Mouse (Mus musculus) Muller cell, postnatal 12 days (primary cell): ENCODE results near the gene Ano9.
A peak's percentile ranks its signal among the peaks of the same experiment; 100 is the strongest.

Source experiments
- DNase-seq: peaks from one replicate; pipeline ENCODE4 v3.0.0-alpha.2; 2015; ENCODE audit errors: inconsistent ontology term

Ano9 gene

DNA sequence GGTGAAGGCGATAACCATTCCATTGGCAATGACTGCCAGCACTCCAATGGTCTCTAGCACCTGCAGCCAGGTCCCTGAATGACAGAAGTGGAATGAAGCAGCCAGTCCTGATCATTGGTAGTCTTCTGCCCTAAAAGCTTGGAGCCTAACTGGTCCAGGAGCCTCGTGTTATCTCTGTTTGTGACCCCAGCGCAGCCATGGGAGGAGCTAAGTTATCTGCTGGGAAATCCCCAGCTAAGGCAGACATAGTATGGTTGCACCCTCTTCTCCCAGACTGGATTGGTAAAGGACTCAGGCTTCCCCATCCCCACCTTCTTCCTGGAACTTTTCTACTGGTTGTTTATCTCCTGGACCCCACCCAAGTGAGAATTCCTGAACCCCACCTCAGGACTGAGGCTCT, 14.4 kb downstream of the Ano9 start:
- no peak for DNase-seq

DNA sequence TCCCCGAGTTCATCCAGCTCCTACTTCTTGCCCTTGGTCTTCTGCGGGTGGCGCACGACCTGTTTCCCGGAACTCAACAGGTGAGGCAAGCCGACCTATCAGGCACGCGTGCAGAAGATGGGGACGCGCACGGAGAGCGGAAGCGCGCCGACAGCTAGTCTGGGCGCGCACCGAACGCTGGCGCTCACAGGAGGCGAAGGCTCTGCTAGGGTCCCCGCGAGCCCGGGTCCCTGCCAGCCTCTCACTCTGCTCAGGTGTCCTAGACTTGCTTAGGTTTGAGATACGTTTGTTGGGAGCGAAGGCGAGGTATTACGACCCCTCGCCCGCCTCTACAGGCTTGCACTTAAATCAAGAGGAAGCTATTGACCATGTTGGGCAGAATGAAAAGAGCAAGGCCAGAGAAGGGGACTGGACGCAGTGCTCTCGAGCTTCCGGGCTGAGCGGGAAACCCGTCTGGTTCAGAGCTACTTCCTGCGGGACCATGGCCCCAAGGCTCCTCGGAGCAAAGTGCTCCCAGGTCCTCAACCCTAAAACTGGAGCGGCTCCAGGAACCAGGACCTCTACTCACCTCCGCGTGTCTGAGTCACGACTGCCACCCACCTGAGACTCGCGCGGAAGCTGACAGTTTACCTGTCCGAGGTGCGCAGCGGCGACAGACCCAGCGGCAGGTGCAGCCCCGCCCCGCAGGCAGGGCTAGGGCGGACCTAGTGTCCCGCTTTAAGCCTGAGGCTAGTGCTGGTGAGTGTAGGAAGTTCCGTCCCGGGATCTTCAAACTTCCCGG, 17.5 kb downstream of the Ano9 start, which contains the start of gene Sigirr:
TSS of gene Sigirr (minus strand) at position 662 of the 781 bp plus-strand sequence.
- peak; percentile 36 for DNase-seq

DNA sequence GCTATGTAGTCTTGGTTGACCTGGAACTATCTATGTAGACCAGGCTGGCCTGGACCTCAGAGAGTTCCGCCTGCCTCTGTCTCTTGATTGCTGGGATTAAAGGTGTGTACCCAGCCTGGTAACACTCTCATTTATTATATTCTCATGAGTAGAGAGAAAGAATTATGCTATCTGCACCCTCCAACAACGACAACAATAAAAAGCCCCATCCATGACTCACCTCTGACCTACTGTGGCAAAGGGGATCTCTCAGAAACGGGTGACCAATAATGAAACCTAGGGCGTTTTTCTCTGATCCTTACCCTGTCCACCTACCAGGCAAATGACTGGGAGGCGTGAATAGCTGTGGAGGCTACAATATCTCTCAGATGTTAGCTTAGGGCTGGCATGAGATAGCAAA, 20.4 kb downstream of the Ano9 start:
- no peak for DNase-seq

DNA sequence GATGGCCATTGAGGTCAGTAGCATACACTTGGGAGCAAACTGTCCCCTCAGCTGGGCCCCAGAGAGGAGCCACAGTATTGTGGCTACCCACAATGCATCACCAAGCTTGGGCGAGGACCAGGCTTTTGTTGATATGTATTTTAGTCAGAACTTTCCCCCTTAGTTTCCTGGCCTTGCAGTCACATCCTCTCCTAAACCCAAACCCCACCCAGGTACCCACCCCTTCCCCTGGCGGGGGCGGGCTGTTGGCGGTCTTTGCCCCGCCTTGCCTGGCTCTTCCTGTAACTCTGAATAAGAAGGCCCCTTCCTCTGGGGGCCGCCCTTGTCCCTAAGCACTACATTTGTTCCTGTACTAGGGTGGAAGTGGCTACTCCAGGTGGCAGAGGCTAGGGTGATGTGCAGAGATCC, 21.0 kb downstream of the Ano9 start:
- no peak for DNase-seq

DNA sequence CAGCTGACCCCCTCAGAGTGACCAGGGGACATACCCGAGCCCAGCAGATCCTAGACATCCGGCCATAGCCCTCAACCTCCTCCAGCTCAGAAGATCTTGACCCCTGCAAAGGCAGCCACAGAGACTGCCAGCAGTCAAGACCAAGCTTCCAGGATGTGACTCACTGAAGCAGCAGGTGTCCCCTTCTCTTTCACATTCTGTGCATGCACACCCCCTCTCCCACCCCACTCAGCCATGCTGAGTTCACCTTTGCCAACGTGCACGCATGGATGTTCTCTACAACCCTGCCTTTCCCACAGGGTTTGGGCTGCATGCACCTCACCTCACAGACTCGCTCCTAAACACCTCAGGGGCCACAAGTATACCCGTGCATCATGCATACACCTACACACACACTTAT, 21.6 kb downstream of the Ano9 start:
- DNase-seq, result no peak

DNA sequence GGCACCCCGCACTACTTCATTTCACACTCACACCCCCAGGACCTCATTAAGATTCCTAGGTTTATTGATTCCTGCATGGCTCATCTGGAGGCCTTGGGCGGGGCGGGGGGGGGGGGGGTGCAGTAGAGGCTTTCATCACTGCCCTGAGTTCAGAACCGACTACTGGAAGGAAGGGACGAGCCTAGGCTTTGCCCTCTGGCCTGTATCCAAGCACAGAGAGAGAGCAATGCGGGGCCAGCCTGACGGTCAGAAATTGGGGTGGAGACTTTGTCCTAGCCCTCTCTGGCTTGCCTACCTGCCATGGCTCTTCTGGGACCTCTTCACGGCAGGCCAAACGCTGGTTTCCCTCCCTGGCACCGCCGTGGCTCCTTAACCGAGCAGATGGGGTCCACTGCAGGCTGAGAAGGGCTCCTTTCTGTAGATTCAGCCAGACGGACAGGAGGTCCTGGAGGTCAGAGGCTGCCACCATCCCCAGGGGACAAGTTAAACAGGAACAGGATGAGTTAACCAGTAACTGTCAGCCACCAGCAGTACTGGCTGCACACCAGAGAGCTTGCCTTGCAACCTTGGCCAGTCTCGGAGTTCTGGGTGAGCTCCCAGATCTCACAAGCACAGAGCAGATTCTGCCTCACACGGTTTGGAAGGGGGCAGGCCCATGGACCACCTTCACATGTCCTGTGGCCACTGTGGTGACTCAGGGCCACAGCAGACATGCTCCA, 23.0 kb downstream of the Ano9 start:
- no peak for DNase-seq

DNA sequence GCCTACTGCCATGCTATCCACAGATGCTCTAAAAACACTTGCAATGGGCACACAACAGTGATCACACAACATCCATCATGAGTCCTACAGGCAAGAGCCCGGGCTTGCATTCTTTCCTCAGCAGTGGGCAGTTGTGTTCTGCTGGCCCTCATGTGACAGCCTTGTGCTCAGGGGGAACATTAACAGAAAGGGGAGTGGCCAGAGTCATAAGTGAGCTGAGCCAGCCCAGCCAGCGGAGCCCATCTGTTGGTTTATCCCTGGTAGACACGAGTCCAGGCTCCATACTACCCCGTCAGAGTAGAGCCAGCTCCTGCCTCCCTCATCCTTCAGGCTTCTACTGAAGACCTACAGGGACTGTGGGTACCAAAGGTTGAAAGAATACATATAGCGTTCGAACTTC, 23.7 kb downstream of the Ano9 start:
- no peak for DNase-seq

DNA sequence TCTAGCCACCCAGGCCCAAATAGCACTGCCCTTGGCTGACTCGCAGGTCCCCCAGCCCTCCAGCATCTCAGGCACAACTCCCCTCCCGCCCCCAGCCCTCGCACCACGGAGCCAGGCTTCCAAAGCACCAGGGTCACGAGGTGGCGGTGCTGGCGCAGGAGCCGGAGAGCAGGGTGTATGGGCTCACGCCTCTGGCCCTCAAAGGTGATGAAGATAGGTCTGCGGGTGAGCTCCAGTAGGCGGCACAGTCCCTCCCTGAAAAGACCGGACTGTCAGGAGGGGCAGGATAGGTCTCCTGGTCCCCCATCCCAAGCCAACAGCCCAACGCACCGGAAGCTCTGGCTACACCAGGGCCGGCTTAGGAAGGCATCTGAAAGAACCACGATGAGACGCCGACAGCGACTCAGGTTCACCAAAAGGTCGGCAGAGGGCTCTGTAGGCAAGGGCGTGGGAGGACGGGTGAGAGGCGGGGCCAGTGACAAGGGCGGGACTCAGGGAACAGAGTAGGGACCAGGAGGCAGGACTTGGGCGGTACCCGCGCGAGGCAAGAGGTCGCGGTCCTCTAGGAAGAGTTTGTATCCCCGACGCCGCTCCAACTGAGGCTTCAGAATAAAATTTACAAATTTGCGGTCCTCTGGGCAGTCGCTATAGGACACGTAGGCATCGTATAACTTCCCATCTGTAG, 25.4 kb downstream of the Ano9 start:
- peak; percentile 85 for DNase-seq

DNA sequence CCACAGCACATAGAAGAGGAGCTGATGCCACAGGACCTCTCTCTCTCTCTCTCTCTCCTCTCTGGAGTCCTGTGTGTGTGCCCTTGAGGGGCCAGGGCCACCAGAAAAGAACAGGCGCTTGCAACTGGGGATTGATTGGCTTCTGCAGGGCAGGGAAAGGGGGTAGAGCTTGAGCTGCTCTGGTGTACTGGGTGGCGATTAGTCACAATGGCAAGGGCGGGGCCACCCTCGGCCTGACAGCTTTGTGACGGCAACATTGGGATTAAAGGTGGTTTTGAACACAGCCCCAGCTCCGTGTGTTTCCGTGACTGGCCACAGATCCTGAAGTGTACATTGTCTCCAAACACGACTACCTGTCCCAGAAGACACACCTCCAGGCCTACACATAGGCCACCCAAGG, 27.4 kb downstream of the Ano9 start:
- no peak for DNase-seq

DNA sequence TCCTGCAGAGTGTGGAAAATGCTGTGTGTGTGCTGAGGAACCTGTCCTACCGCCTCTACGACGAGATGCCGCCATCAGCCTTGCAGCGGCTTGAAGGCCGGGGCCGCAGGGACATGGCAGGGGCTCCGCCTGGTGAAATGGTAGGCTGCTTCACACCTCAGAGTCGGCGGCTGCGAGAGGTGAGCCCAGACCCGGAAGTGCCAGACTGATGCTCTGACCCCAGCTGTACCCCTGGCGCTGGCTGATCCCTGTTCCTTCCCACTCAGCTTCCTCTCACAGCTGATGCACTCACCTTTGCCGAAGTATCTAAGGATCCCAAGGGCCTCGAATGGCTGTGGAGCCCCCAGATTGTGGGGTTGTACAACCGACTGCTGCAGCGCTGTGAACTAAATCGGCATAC, 29.1 kb downstream of the Ano9 start:
- no peak for DNase-seq

DNA sequence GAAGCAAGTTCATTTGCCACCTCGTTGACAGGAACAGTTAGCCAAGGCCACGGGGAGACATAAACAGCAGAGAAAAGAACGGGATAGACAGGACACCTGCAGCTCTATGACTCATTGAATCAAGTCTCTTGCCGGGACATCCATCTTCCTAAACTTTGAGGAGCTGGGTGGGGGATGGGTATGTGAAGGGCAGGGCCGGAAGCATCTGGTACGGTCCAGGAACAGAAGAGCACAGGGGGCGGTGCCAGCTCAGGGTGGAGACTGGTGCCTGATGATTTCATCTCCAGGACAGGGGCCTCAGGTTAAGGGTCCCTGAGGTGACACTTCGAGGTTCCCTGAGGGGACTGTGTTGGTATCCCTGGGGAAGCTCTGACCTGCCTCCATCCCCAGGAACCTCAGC, 29.7 kb downstream of the Ano9 start:
- no peak for DNase-seq

DNA sequence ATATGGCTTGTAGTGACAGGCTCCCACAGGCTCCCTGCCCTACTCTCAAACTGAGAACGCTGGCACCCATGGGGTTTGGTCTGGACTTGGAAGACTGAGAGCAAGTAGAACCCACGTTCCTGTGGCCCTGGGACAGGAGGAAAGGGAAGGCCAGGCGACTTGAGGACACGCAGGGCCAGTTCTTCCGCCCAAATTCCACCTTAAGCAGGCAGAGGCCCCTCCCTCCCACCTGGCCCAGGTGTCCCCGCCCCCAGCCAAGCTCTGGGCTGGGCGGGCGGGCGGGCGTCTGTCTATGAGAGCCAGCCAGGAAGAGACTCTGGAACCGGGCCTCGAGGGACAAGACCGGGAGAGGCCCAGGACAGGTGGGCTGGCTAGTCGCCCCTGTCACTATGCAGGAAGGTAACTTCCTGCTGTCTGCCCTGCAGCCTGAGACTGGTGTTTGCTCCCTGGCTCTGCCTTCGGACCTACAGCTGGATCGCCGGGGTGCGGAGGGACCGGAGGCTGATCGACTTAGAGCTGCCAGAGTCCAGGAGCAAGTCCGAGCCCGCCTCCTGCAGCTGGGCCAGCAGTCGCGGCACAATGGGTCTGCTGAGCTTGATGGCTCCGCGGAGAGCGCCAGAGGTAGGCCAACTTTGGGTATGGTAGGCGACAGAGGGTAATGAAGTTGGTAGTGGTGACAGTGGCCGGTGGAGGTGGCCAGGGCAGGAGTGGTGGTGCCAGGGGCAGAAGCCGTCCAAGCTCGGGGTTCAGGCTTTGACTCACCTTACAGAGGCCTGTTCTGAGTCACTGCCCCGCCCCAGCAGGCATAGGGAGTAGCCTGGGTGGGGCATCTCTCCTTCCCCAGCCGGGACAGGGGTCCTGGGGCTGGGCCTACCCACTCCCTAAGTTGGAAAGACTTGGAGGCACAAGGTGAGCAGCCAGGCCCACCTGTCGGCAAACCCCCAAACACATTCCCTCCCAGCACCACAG, 37.8 kb downstream of the Ano9 start:
- no peak for DNase-seq

DNA sequence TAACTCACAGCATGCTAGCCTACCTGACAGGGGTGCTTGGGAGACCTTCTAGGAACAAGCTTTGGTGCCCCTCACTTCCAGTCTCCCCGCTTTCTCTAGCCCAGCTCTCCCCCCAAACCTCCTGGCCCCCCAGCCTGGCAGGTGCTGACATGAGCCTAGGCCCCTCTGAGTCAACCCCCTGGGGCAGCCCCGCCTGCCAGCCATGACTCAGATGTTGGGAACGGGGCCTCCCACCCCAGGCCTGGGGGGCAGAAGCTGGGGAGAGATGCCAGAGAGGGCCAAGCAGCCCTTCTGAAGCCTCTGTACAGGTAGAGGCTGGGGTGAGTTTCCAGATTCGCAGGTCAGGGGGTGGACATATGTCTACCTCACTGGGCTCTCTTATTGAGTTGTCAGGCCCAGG, 38.7 kb downstream of the Ano9 start:
- DNase-seq, result no peak

DNA sequence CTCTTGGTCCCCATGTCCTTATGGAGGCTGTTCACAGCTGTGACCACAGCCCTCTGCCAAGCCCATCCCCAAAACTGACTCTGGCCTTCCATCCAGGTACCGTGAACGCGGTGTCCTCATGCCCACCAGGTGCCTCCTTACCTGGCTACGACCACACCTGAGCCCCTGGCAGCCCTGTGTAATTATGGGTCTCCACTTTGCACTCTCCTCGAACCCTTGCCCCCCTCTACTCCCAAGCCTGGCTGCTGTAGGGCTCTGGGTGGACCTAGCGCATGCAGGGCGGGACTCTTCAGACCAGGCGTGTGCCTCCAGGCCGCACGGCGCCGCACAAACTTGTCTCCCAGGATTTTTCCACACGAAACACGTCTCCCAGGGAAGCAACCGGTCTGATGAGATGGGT, 39.8 kb downstream of the Ano9 start, which contains the start of gene Pkp3:
TSS of gene Pkp3 (plus strand) at position 378 of the 400 bp plus-strand sequence.
- DNase-seq, result no peak

DNA sequence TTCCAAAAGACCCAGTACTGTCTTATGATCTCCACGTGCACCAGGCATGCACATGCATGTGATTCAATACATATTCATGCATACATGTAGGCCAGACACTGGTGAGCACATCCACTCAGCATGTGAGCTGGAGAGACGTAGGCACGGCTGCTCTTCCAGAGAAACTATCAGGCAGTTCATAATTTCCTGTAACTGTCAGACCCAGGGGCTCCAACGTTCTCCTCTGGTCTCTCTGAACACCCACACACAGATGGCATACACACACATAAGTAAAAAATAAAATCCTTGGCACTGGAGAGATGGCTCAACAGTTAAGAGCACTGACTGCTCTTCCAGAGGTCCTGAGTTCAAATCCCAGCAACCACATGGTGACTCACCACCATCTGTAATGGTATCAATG, 43.8 kb downstream of the Ano9 start:
- no peak for DNase-seq

DNA sequence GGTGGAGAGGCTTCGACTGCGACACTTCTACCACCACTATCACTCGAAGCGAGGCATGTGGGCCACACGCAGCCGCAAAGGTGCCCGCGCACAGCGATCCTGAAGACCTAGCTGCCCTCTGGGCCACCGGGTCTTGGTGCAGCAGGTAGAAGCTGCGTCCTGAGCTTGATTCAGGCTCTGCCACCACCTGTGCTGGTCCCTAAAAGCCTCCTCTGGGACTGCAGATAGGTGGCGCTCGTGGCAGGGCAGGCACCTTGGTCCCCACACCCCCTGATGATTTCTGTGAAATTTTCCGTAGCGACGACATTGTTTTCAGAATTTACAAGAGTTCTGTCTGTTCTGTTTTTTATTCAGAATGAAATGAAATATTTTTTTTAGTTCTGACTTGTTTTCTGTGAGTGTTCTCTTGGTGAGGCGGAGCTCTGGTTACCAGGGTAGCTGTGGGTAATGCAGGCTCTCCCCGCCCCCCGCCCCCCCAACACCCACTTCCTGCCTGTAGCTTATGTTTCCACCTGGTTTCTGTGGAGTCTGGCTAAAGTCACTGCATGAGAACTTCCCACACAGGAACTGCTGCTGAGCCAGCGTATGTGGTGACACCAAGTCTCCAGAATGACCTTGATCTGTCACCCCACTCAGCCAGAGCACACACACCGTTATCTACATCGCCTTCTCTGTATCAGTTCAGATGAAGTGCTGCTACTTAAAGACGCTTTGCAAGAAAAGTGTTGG, 45.4 kb downstream of the Ano9 start:
- no peak for DNase-seq

DNA sequence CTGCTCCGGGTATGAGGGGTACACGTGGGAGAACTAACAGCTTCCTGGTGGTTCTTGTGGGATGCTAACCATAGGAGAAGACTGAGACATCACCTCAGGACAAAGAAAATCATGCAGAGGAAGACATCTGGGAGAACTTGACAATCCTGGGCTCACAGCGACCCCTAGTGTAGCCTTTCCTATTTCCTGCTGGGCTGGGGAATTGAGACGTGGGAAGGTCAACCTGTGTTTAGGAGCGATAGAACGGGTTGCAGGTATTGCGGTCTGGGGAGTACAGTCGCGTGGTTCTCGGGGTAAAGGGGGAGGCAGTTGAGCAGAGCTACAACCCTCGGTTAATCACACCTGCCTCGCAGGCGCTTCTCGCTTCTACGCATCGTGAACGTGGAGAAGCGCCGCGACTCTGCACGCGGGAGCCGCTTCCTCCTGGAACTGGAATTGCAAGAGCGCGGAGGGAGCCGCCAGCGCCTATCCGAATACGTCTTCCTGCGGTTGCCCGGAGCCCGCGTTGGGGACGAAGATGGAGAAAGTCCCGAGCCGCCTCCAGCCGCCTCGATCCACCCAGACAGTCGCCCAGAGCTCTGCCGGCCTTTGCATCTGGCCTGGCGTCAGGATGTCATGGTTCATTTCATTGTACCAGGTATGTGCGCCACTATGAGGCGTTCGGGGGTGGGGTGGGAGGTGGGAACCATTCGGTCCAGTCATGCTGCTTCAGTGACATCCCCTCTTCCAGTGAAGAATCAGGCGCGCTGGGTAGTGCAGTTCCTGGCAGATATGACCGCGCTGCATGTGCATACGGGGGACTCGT, 47.3 kb downstream of the Ano9 start:
- peak; percentile 69 for DNase-seq

DNA sequence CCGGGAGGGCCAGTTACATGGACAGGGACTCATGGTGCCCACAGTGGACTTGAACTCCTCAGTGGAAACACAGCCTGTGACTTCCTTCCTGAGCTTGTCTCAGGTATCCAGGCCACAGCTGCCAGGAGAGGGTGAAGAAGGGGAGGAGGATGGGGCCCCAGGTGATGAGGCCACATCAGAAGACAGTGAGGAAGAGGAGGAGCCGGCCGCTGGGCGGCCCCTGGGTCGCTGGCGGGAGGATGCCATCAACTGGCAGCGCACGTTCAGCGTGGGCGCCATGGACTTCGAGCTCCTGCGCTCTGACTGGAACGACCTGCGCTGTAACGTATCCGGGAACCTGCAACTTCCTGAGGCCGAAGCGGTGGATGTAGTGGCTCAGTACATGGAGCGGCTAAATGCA, 49.3 kb downstream of the Ano9 start:
- no peak for DNase-seq

DNA sequence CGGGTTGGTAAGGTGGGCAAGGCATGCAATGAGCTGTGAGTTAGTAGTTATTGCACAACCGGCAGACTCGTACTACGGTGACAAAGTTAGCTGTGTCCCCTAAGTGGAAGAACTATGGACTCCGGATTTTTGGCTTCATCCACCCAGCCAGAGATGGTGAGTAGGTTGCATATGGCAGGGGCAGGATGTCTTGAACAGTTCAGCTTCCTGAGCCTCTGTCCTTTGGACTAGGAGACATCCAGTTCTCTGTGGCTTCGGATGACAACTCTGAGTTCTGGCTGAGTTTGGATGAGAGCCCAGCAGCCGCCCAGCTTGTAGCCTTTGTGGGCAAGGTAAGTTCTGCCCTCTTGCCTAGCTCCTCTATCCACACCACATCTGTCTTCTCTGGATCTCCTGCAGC, 53.0 kb downstream of the Ano9 start:
- DNase-seq, result no peak

DNA sequence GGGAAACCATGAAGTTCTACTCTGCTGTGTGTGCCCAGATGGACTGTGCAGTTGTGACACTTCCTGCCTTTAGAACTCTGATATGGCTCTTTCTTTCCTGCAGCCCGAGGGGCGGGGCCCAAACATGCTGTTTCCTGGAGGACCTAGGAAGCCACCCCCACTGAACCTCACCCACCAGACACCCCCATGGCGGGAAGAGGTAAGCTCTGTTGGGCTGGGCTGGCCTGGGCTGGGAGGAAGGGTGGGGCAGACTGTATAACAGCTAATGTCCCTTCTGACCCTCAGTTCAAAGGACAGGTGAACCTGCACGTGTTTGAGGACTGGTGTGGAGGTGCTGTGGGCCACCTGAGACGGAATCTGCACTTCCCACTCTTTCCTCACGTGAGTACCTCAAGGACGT, 53.4 kb downstream of the Ano9 start:
- DNase-seq, result no peak
